Mouse (Mus musculus) gastrocnemius, postnatal 36 days (tissue): ENCODE measurements around the gene Chst2. TPM values are rescaled to one million over a fixed set of nuclear protein-coding genes. Genes with fewer than 3 reads are reported as not detected.

Experiments used
- DNase-seq, 2 experiments: peaks; one replicate each; pipeline ENCODE4 v3.0.0; 2022
- intact Hi-C: fragments of 180-260 bp; cut with DNase I; formaldehyde crosslinking; loops from one replicate; pipeline ENCODE4 v1.15.1; 2025
- total RNA-seq, 2 experiments: library from RNA; stranded (reverse); gene quantifications; 2 replicates each; pipeline ENCODE4 v1.2.3; 2021

Gene Chst2
- total RNA-seq, 2 experiments from 2014 or later = 0.64 to 0.76 TPM

DNA sequence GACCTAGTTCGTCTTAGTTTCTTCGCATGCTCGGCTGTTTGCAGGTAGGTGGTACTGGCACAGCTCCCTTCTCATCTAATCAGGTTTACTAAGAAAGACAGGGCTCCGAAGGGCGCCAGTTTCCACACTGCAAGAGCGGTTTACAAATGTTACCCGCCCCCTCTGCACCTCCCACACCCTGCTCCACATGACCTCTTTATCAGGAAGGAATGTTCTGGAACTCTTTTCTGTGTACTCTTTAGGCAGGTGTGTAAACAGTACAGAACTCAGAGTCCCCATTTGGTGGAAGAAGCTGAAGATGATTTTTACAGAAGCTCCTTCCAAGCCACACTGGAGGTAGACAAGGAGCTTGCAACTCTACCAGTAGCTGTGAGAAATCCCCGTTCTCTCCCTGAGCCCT is 31.2 kb downstream of the Chst2 start:
- intact Hi-C loops = no loop called here
- DNase-seq = no peak

DNA sequence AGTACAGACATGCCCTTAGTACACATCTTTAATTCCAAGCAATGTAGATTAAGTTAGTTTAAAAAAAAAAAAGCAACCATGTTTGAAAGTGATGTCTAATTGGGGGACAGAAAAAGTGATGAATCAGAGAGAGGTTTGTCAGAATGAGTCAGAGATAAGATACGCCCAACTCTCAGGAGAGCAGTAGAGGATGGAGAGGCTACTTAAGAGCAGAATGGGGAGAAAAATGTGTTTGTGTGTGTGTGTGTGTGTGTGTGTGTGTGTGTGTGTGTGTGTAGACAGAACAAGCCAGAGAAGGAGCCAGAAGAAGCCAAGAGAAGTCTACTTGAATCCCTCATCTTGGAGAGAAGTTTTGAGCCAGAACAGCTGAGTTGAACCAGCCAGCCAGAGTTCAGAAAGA is 32.8 kb downstream of the Chst2 start:
- DNase-seq = no peak
- intact Hi-C loops = no loop called here

DNA sequence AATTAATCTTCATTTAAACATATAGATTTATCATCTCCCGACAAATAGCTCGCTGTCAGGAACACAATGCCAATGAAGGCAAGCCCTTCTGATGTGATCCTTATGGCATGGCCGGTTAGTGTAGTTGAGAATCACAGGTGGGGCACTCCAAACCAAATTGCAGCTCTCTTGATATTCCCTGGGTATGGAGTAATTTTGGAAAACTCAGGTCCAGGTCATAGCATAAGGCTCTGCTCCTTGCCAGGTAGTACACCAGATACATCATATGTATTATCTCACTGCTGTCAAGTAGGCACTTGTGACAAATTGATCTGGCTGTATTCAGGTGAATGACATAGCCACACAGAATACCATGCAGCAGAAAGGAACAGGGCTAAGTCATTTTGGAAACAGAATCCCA is 40.6 kb downstream of the Chst2 start:
- intact Hi-C loops = no loop called here

DNA sequence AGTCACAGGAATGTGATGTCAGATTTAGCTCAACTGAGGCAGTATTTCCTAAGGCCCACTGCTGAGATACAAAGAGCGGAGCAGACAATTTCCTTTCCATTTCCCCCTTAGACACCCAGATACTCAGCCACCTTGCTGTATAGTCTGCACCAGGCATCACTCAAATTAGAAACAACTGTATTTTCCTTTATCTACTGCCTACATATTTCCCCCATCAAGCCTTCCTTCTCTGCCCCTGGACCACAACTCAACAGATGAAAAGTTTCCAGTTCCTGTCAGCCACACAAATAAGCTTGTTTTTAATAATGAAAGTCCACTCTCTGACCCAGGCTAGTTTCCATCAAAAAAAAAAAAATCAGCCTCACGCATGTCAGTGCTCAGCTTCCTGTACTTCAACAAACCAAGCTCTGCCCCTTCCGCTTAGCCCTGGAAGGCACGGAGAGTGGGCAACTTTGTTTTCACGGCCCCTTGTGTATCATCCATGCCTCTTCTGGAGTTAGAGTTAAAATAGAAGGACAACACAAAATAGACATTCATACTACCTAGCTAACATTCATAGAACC is 52.6 kb downstream of the Chst2 start:
- DNase-seq = no peak
- intact Hi-C loops = no loop called here

More for the DNA sequence above, 40.6 kb downstream of the Chst2 start:
- DNase-seq = no peak

DNA sequence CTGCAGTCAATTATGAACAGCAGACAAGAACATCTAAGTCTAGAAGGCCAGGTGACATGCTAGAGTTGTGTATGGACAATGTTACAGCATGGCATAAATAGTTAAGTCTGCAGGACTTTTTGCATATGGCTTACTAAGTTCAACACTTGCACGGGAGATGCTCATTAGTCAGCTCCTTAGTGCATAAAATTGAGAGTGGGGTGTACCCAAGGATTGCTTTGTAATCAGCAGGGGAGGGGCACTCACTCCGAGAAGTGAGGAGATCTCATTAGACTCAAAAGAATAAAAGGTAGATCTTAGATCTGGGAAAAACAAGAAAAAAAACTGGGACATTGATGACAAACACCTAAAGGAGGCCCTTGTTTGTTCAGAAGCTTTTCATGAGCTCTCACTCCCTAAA is 54.6 kb downstream of the Chst2 start:
- intact Hi-C loops = no loop called here

DNA sequence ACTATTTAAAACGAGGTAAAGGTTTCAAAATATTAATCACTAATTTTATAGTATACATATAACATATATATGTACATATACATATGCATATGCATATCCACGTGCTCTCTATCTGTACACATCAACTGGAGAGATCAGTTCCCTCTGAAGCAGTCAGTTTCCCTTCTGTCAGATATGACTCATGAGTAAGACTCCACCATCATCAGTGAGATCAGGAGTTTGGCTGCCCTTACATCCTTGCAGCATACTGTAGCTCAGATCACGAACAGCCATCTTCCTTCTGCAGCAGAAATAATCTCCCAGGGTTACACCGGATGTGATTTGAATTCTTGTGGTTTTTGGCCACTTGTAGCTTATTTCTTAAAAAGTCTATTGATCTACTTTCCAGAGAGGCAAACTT is 56.0 kb downstream of the Chst2 start:
- intact Hi-C loops = no loop called here
- DNase-seq = no peak

More for the DNA sequence above, 54.6 kb downstream of the Chst2 start:
- DNase-seq = no peak

Other genes starting within 250 kb of the Chst2 start
- 10 to 100 TPM; 17.8 to 25.9 TPM for gene U2surp, start 105.3 kb upstream of the Chst2 start, total RNA-seq
- gene Paqr9, start 152.9 kb upstream of the Chst2 start, total RNA-seq = 1 to 10 TPM; 3.6 to 4.1 TPM
- 1 to 10 TPM; 3.8 to 8.5 TPM for gene Pcolce2, start 230.9 kb upstream of the Chst2 start, total RNA-seq